Mouse (Mus musculus) limb, embryonic 11.5 days (tissue): ENCODE results near the gene Pced1b. TPM values are rescaled to one million over a fixed set of nuclear protein-coding genes. Genes with fewer than 3 reads are reported as not detected.

Experiments
- ATAC-seq: fragments of 200-750 bp; cut with Nextera tagmentation; 2 replicates; pipeline ENCODE4 v1.8.0; 2017; ENCODE audit warnings: low read depth; ENCODE audit not compliant: insufficient number of reproducible peaks, low FRiP score, low TSS enrichment
- DNase-seq: peaks from one replicate; pipeline ENCODE4 v3.0.0-alpha.2; 2015; ENCODE audit warnings: low spot score
- H3K27ac ChIP-seq: fragments of 300-500 bp; sonication (generic); replicated peaks from 2 replicates; pipeline ENCODE4 v1.5.1; 2014; ENCODE audit warnings: low read depth, mild to moderate bottlenecking, low read length
- H3K27me3 ChIP-seq: fragments of 300-500 bp; sonication (generic); 2 replicates; pipeline ENCODE4 v1.6.1; 2014; ENCODE audit warnings: mild to moderate bottlenecking, low read length, mixed read lengths; ENCODE audit not compliant: control insufficient read depth, insufficient read depth
- H3K36me3 ChIP-seq: fragments of 300-500 bp; sonication (generic); 2 replicates; pipeline ENCODE4 v1.6.1; 2014; ENCODE audit warnings: mild to moderate bottlenecking, low read length, moderate library complexity, mixed read lengths; ENCODE audit not compliant: control insufficient read depth, insufficient read depth
- H3K4me1 ChIP-seq: fragments of 300-500 bp; sonication (generic); 2 replicates; pipeline ENCODE4 v1.6.1; 2014; ENCODE audit warnings: low read length, mixed read lengths; ENCODE audit not compliant: control insufficient read depth, insufficient read depth
- H3K4me2 ChIP-seq: fragments of 300-500 bp; sonication (generic); 2 replicates; pipeline ENCODE4 v1.6.1; 2014; ENCODE audit warnings: low read depth, mild to moderate bottlenecking, moderate library complexity; ENCODE audit not compliant: severe bottlenecking
- H3K4me3 ChIP-seq: fragments of 300-500 bp; sonication (generic); 2 replicates; pipeline ENCODE4 v1.5.1; 2014; ENCODE audit warnings: low read depth, low read length
- H3K9ac ChIP-seq: fragments of 300-500 bp; sonication (generic); 2 replicates; pipeline ENCODE4 v1.6.1; 2014; ENCODE audit warnings: mild to moderate bottlenecking, low read length
- H3K9me3 ChIP-seq: fragments of 300-500 bp; sonication (generic); 2 replicates; pipeline ENCODE4 v1.6.1; 2016; ENCODE audit warnings: low read length; ENCODE audit not compliant: control insufficient read depth
- WGBS: fragments of 180-500 bp; shearing (Covaris S2); extraction: QIAGEN DNeasy Blood & Tissue Kit; methylation state at CpG from one replicate; pipeline ENCODE4 v1.1.7; 2014; 5-methylcytosine and 5-hydroxymethylcytosine counted together
- polyA plus RNA-seq: library from polyadenylated mRNA; unstranded; fragments of >200 nt; fragmentation: Nextera tagmentation; extraction: Ambion mirVana; gene quantifications from 2 replicates; pipeline ENCODE4 v1.2.1, GENCODE M21; 2014

Gene Pced1b
- polyA plus RNA-seq, 1 experiment from 2014 or later = 4.2 TPM

DNA sequence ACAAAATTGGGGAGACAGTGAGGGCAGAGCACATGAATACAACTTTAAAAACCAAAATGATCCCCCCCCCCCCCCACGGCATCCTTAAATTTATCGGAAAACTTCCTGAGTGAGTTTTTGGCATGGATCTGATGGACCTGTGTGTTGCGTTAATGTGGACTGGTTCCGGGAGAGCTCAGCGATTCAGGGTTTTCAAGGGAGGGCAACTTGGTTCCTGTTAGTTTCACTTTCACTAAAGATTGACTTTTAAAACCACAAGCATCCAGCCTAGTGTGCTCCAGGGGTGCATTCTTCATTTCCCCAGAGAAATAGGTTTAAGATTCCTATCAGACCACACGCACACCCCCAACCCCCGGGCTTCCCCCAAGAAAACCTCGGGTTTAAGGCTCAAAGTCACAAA is 1.4 kb downstream of the Pced1b start:
- H3K9ac ChIP-seq = no peak overlapping the region
- no peak for ATAC-seq
- H3K36me3 ChIP-seq = no peaks in the 10 kb centered on the region
- H3K27me3 ChIP-seq = peaks cover 3% of the 10 kb centered on the region; the same call in 1 of the 2 replicates
- 59% methylated on average over 8 of the region's 8 CpGs for WGBS
- no peaks in the 10 kb centered on the region for H3K9me3 ChIP-seq
- H3K4me2 ChIP-seq = peak overlapping the region; percentile 93; the same call in 1 of the 2 replicates
- H3K4me3 ChIP-seq = peak overlapping the region; percentile 74; the same call in 1 of the 2 replicates
- no peak for DNase-seq
- peaks cover 2% of the 10 kb centered on the region; the same call in 1 of the 2 replicates for H3K4me1 ChIP-seq
- H3K27ac ChIP-seq = no peak overlapping the region

- no peak for DNase-seq
- ATAC-seq = no peak
- H3K4me3 ChIP-seq = no peak overlapping the region
- H3K4me1 ChIP-seq = peaks cover 2% of the 10 kb centered on the region; the same call in 1 of the 2 replicates
- no peaks in the 10 kb centered on the region for H3K36me3 ChIP-seq
- 91% methylated on average over 10 of the region's 10 CpGs for whole genome bisulfite sequencing
- H3K9ac ChIP-seq = no peak overlapping the region
- peaks cover 3% of the 10 kb centered on the region; the same call in 1 of the 2 replicates for H3K27me3 ChIP-seq
- no peaks in the 10 kb centered on the region for H3K9me3 ChIP-seq
- H3K4me2 ChIP-seq = no peak overlapping the region
- no peak overlapping the region for H3K27ac ChIP-seq
These were observed 2.4 kb downstream of the Pced1b start for GRCm38 (mm10) chr15:97249322-97249721.

DNA sequence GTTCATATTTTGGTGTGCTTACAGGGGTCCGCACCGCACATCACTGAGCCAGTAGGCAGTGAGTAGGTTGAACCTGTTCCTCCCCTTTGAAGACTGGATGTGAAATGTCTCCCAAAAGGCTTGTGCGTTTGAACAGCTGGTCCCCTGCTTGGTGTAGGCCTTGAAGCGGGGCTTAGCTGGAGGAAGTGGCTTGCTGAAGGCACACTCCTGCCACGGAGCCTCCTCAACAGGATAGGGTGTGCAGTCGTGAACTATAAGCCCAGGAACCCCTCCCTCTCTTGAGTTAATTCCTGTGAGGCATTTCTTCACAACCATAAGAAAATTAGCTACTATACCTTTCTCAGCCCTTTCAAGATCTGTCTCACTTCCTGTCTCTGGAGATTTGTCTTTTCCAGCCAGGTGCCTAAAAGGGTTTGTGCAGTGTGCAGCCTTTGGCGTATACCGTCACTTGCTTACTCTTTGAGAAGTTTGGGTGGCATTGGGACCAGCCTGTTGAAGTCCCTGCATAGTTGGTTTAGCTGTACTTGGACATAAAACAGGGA is 5.7 kb downstream of the Pced1b start:
- 85% methylated on average over 8 of the region's 8 CpGs for WGBS
- ATAC-seq = no peak

GRCm38 (mm10) chr15:97254375-97254774 is 7.5 kb downstream of the Pced1b start:
- no peaks in the 10 kb centered on the region for H3K36me3 ChIP-seq
- DNase-seq (no peak), ATAC-seq (no peak)
- H3K4me3 ChIP-seq = no peak overlapping the region
- H3K9me3 ChIP-seq = no peaks in the 10 kb centered on the region
- H3K27ac ChIP-seq = no peak overlapping the region
- no peak overlapping the region for H3K9ac ChIP-seq
- H3K4me1 ChIP-seq = no peaks in the 10 kb centered on the region
- no peaks in the 10 kb centered on the region for H3K27me3 ChIP-seq
- H3K4me2 ChIP-seq = no peak overlapping the region
- WGBS = 94% methylated on average over 4 of the region's 4 CpGs

More for the DNA sequence above, 5.7 kb downstream of the Pced1b start:
- H3K9ac ChIP-seq = no peak overlapping the region
- no peaks in the 10 kb centered on the region; the same call in 1 of the 2 replicates for H3K4me1 ChIP-seq
- no peak overlapping the region for H3K4me3 ChIP-seq
- H3K36me3 ChIP-seq = no peaks in the 10 kb centered on the region
- no peak overlapping the region for H3K27ac ChIP-seq
- H3K27me3 ChIP-seq = no peaks in the 10 kb centered on the region
- no peaks in the 10 kb centered on the region for H3K9me3 ChIP-seq
- no peak overlapping the region for H3K4me2 ChIP-seq
- DNase-seq = no peak

- DNase-seq (no peak), ATAC-seq (no peak)
- Histone ChIP-seq H3K4me1 (no peaks in the 10 kb centered on the region), H3K9ac (no peak overlapping the region), H3K4me3 (no peak overlapping the region), H3K27me3 (no peaks in the 10 kb centered on the region), H3K9me3 (no peaks in the 10 kb centered on the region), H3K36me3 (no peaks in the 10 kb centered on the region), H3K4me2 (no peak overlapping the region), H3K27ac (no peak overlapping the region)
- 89% methylated on average over 3 of the region's 3 CpGs for WGBS
These were observed 8.9 kb downstream of the Pced1b start for GRCm38 (mm10) chr15:97255800-97256199.

DNA sequence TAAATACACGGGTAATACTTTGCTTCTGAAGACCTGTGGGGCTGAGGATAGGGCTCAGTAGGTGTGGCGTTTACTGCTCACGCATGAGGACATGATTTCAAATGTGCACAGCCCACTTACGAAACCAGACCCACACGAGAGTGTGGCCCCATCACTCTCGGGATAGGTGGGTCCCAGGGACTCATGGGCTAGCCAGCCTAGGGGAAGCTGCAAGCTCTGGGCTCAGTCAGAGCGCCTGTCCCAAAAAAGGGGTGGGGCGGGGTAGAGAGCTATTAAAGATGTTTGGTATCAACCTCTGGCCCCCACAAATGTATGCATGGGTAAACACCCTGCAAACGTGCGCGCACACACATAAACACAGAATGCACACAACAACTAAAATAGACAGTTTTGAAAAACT is 9.5 kb downstream of the Pced1b start:
- Histone ChIP-seq H3K36me3 (no peaks in the 10 kb centered on the region), H3K4me2 (no peak overlapping the region), H3K9me3 (no peaks in the 10 kb centered on the region), H3K27me3 (no peaks in the 10 kb centered on the region), H3K9ac (no peak overlapping the region), H3K4me1 (no peaks in the 10 kb centered on the region), H3K4me3 (no peak overlapping the region), H3K27ac (no peak overlapping the region)
- 89% methylated on average over 11 of the region's 11 CpGs for WGBS
- no peak for DNase-seq
- ATAC-seq = no peak

GRCm38 (mm10) chr15:97257206-97257775 is 10.4 kb downstream of the Pced1b start:
- 81% methylated on average over 8 of the region's 8 CpGs for WGBS
- ATAC-seq (no peak), DNase-seq (no peak)

DNA sequence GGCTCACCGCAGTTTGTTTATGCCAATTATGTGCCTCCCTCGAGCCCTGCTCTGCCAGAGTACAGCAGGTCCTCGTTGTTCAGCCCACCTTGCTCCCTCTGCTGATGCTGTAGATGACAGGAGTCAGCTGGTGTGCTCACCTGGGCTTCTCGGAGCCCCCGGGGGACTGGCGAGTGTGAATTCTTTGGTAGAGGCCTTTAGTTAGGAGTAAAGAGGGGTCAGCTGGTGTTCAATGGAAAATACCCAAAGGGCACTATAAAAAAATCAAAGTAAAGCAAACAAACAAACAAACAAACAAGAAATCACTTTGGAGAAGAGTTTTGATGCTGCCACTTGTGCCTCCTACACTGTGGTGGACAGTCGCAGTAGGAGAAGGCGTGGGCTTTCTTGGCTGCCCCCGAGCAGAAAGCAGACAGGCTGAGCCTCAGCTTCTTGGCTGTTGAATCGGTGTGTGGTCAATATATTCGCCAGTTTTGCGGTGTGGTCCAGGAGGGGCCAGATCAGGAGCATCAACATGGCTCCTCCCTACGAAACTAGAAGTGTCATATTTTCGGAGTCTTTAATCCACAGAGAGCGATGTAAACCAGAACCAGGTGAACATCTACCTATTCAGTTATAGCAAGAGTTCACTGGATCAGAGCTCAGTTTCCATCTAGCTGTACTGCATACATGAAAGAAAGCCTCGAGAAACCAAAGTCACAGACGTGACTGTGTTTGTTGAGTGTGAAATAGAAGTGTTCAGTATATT is 11.8 kb downstream of the Pced1b start:
- no peak overlapping the region for H3K4me2 ChIP-seq
- DNase-seq (no peak), ATAC-seq (no peak)
- no peaks in the 10 kb centered on the region for H3K4me1 ChIP-seq
- no peak overlapping the region for H3K27ac ChIP-seq
- H3K9ac ChIP-seq = no peak overlapping the region
- H3K36me3 ChIP-seq = no peaks in the 10 kb centered on the region
- WGBS = 86% methylated on average over 17 of the region's 17 CpGs
- H3K27me3 ChIP-seq = no peaks in the 10 kb centered on the region
- no peaks in the 10 kb centered on the region for H3K9me3 ChIP-seq
- no peak overlapping the region for H3K4me3 ChIP-seq

More at GRCm38 (mm10) chr15:97257206-97257775, 10.4 kb downstream of the Pced1b start:
- no peak overlapping the region for H3K4me3 ChIP-seq
- no peaks in the 10 kb centered on the region for H3K27me3 ChIP-seq
- H3K9me3 ChIP-seq = no peaks in the 10 kb centered on the region
- H3K4me1 ChIP-seq = no peaks in the 10 kb centered on the region
- H3K9ac ChIP-seq = no peak overlapping the region
- H3K36me3 ChIP-seq = no peaks in the 10 kb centered on the region
- H3K27ac ChIP-seq = no peak overlapping the region
- H3K4me2 ChIP-seq = no peak overlapping the region
